Mouse (Mus musculus) hindbrain, embryonic 10.5 days (tissue): Measurements from ENCODE around the gene Slc22a13. TPM values are rescaled to one million over a fixed set of nuclear protein-coding genes. Genes with fewer than 3 reads are reported as not detected.

Experiments
- DNase-seq: peaks from one replicate; pipeline ENCODE4 v3.0.0-alpha.2; 2017; ENCODE audit warnings: low spot score
- H3K27ac ChIP-seq: fragments of 300-500 bp; sonication (generic); 2 replicates; pipeline ENCODE4 v1.5.1; 2016; ENCODE audit warnings: mild to moderate bottlenecking, moderate library complexity
- H3K27me3 ChIP-seq: fragments of 300-500 bp; sonication (generic); 2 replicates; pipeline ENCODE4 v1.6.1; 2016; ENCODE audit warnings: mild to moderate bottlenecking; ENCODE audit not compliant: poor library complexity, insufficient read depth, severe bottlenecking
- H3K36me3 ChIP-seq: fragments of 300-500 bp; sonication (generic); 2 replicates; pipeline ENCODE4 v1.6.1; 2016; ENCODE audit warnings: mild to moderate bottlenecking, moderate library complexity
- H3K4me1 ChIP-seq: fragments of 300-500 bp; sonication (generic); replicated peaks from 2 replicates; pipeline ENCODE4 v1.6.1; 2016; ENCODE audit warnings: mild to moderate bottlenecking
- H3K4me3 ChIP-seq: fragments of 300-500 bp; sonication (generic); 2 replicates; pipeline ENCODE4 v1.5.1; 2016; ENCODE audit warnings: mild to moderate bottlenecking, moderate library complexity
- H3K9me3 ChIP-seq: fragments of 300-500 bp; sonication (generic); 2 replicates; pipeline ENCODE4 v1.6.1; 2016; ENCODE audit warnings: mild to moderate bottlenecking, moderate library complexity
- WGBS: fragments of 180-500 bp; shearing (Covaris S2); methylation state at CpG from one replicate; pipeline ENCODE4 v1.1.7; 2016; 5-methylcytosine and 5-hydroxymethylcytosine counted together
- polyA plus RNA-seq: library from polyadenylated mRNA; unstranded; fragments of >200 nt; fragmentation: Nextera tagmentation; extraction: Ambion mirVana; gene quantifications from 2 replicates; pipeline ENCODE4 v1.2.1, GENCODE M21; 2016

The Slc22a13 gene
- polyA plus RNA-seq, 1 experiment from 2014 or later = not detected

- Histone ChIP-seq H3K27me3 (no peaks in the 10 kb centered on the region), H3K4me3 (no peak overlapping the region), H3K9me3 (no peaks in the 10 kb centered on the region), H3K4me1 (peaks cover 6% of the 10 kb centered on the region; the same call in 1 of the 2 replicates), H3K27ac (no peak overlapping the region), H3K36me3 (no peaks in the 10 kb centered on the region)
- WGBS = 57% methylated on average over 3 of the region's 3 CpGs
- DNase-seq = no peak
Observed at GRCm38 (mm10) chr9:119181241-119181728, 27.6 kb downstream of the Slc22a13 start.

- Histone ChIP-seq H3K27me3 (no peaks in the 10 kb centered on the region), H3K9me3 (no peaks in the 10 kb centered on the region), H3K4me3 (no peak overlapping the region), H3K4me1 (peaks cover 6% of the 10 kb centered on the region; the same call in 1 of the 2 replicates), H3K27ac (no peak overlapping the region), H3K36me3 (no peaks in the 10 kb centered on the region)
- 90% methylated on average over 11 of the region's 11 CpGs for WGBS
- no peak for DNase-seq
Observed at GRCm38 (mm10) chr9:119179292-119179691, 29.6 kb downstream of the Slc22a13 start.

GRCm38 (mm10) chr9:119167608-119168007 is 41.3 kb downstream of the Slc22a13 start:
- H3K27me3 ChIP-seq = no peaks in the 10 kb centered on the region
- H3K27ac ChIP-seq = no peak overlapping the region
- no peaks in the 10 kb centered on the region for H3K9me3 ChIP-seq
- H3K4me3 ChIP-seq = no peak overlapping the region
- WGBS = 96% methylated on average over 2 of the region's 2 CpGs
- no peaks in the 10 kb centered on the region for H3K4me1 ChIP-seq
- no peaks in the 10 kb centered on the region for H3K36me3 ChIP-seq
- no peak for DNase-seq

GRCm38 (mm10) chr9:119165548-119165947 is 43.4 kb downstream of the Slc22a13 start:
- H3K27ac ChIP-seq = no peak overlapping the region
- no peaks in the 10 kb centered on the region for H3K27me3 ChIP-seq
- H3K36me3 ChIP-seq = no peaks in the 10 kb centered on the region
- no peaks in the 10 kb centered on the region for H3K9me3 ChIP-seq
- no peak overlapping the region for H3K4me3 ChIP-seq
- DNase-seq = no peak
- no peaks in the 10 kb centered on the region for H3K4me1 ChIP-seq
- WGBS = 91% methylated on average over 6 of the region's 6 CpGs

- Histone ChIP-seq H3K27me3 (no peaks in the 10 kb centered on the region), H3K9me3 (no peaks in the 10 kb centered on the region), H3K36me3 (no peaks in the 10 kb centered on the region), H3K27ac (no peak overlapping the region), H3K4me1 (no peaks in the 10 kb centered on the region), H3K4me3 (no peak overlapping the region)
- DNase-seq = no peak
- whole genome bisulfite sequencing = 86% methylated on average over 7 of the region's 7 CpGs
Observed at GRCm38 (mm10) chr9:119164743-119165142, 44.2 kb downstream of the Slc22a13 start.

- H3K9me3 ChIP-seq = no peaks in the 10 kb centered on the region
- no peak for DNase-seq
- WGBS = 90% methylated on average over 3 of the region's 3 CpGs
- H3K27ac ChIP-seq = no peak overlapping the region
- H3K4me1 ChIP-seq = peaks cover 9% of the 10 kb centered on the region; the same call in 1 of the 2 replicates
- H3K36me3 ChIP-seq = no peaks in the 10 kb centered on the region
- H3K4me3 ChIP-seq = no peak overlapping the region
- H3K27me3 ChIP-seq = peaks cover 22% of the 10 kb centered on the region
Observed at GRCm38 (mm10) chr9:119160689-119161088, 48.2 kb downstream of the Slc22a13 start.

GRCm38 (mm10) chr9:119158861-119159260 is 50.0 kb downstream of the Slc22a13 start, which contains the start of gene Gm47289:
Gm47289 (plus strand) TSS chr9:119159161.
- 62% methylated on average over 4 of the region's 4 CpGs for WGBS
- H3K4me3 ChIP-seq = no peak within 1 kb of the TSS

GRCm38 (mm10) chr9:119156278-119157201 is 52.4 kb downstream of the Slc22a13 start, which contains the start of gene Acaa1b:
Acaa1b (minus strand) TSS chr9:119157093.
- no peaks in the 10 kb centered on the region for H3K36me3 ChIP-seq
- no peaks in the 10 kb centered on the region for H3K9me3 ChIP-seq
- H3K27me3 ChIP-seq = peaks cover 32% of the 10 kb centered on the region
- 1% methylated on average over 65 of the region's 65 CpGs for WGBS
- H3K4me3 ChIP-seq = peak within 1 kb of the TSS; percentile 62
- DNase-seq = peak; percentile 84
- H3K4me1 ChIP-seq = peaks cover 9% of the 10 kb centered on the region; the same call in 1 of the 2 replicates
- peak within 1 kb of the TSS; percentile 62 for H3K27ac ChIP-seq

More at GRCm38 (mm10) chr9:119158861-119159260, 50.0 kb downstream of the Slc22a13 start, which contains the start of gene Gm47289:
- DNase-seq = no peak
- H3K27ac ChIP-seq = no peak within 1 kb of the TSS
- H3K9me3 ChIP-seq = no peaks in the 10 kb centered on the region
- no peaks in the 10 kb centered on the region for H3K36me3 ChIP-seq
- H3K27me3 ChIP-seq = peaks cover 32% of the 10 kb centered on the region
- H3K4me1 ChIP-seq = peaks cover 9% of the 10 kb centered on the region; the same call in 1 of the 2 replicates

- no peaks in the 10 kb centered on the region for H3K36me3 ChIP-seq
- H3K4me1 ChIP-seq = peaks cover 9% of the 10 kb centered on the region; the same call in 1 of the 2 replicates
- WGBS = 58% methylated on average over 7 of the region's 7 CpGs
- peaks cover 32% of the 10 kb centered on the region for H3K27me3 ChIP-seq
- DNase-seq = no peak
- H3K4me3 ChIP-seq = peak overlapping the region; percentile 62
- H3K9me3 ChIP-seq = no peaks in the 10 kb centered on the region
- H3K27ac ChIP-seq = no peak overlapping the region
Observed at GRCm38 (mm10) chr9:119155826-119156225, 53.1 kb downstream of the Slc22a13 start.

- no peak overlapping the region for H3K27ac ChIP-seq
- H3K4me1 ChIP-seq = peaks cover 11% of the 10 kb centered on the region; the same call in 1 of the 2 replicates
- 84% methylated on average over 8 of the region's 8 CpGs for whole genome bisulfite sequencing
- H3K36me3 ChIP-seq = no peaks in the 10 kb centered on the region
- H3K4me3 ChIP-seq = no peak overlapping the region
- no peaks in the 10 kb centered on the region for H3K9me3 ChIP-seq
- H3K27me3 ChIP-seq = peaks cover 32% of the 10 kb centered on the region
- no peak for DNase-seq
Observed at GRCm38 (mm10) chr9:119155416-119155815, 53.5 kb downstream of the Slc22a13 start.

GRCm38 (mm10) chr9:119151751-119152150 is 57.1 kb downstream of the Slc22a13 start:
- Histone ChIP-seq H3K27ac (no peak overlapping the region), H3K4me3 (no peak overlapping the region), H3K4me1 (peaks cover 11% of the 10 kb centered on the region; the same call in 1 of the 2 replicates), H3K27me3 (peaks cover 20% of the 10 kb centered on the region), H3K36me3 (no peaks in the 10 kb centered on the region), H3K9me3 (no peaks in the 10 kb centered on the region)
- WGBS = 35% methylated on average over 2 of the region's 2 CpGs
- no peak for DNase-seq

GRCm38 (mm10) chr9:119149601-119150000 is 59.3 kb downstream of the Slc22a13 start:
- Histone ChIP-seq H3K4me3 (no peak overlapping the region), H3K27me3 (no peaks in the 10 kb centered on the region), H3K27ac (no peak overlapping the region), H3K4me1 (peaks cover 14% of the 10 kb centered on the region), H3K36me3 (no peaks in the 10 kb centered on the region), H3K9me3 (no peaks in the 10 kb centered on the region)
- WGBS = 22% methylated on average over 5 of the region's 5 CpGs
- DNase-seq = peak; percentile 65
